Mouse (Mus musculus): ENCODE measurements around the gene Pink1.

The Pink1 gene

GRCm38 (mm10) chr4:138326077-138326695 is at the start of gene Pink1:
Pink1 (minus strand) TSS chr4:138326307.
- DNase-seq (ENCODE audit: extremely low spot score): peak; percentile 88

DNA sequence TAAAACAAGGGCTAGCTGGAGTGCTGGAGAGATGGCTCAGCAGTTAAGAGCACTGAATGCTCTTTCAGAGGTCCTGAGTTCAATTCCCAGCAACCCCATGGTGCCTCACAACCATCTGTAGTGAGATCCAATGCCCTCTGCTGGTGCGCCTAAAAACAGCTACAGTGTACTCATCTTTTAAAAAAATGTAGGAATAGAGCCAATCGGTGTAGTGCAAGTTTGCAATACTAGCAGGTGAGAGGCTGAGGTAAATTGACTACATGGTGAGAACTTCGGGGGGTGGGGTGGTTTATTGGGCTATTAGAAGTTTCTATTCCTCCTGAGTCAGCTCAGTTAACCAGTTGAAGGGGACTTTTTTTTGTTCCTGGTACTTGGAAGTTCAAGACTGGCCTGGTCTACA is 49.0 kb upstream of the Pink1 start:
- no peak for DNase-seq (ENCODE audit: extremely low spot score)

- no peak for DNase-seq (ENCODE audit: extremely low spot score)
Measured at GRCm38 (mm10) chr4:138370996-138371516, 44.9 kb upstream of the Pink1 start.

GRCm38 (mm10) chr4:138368498-138369260 is 42.6 kb upstream of the Pink1 start:
- no peak for DNase-seq (ENCODE audit: extremely low spot score)

GRCm38 (mm10) chr4:138367641-138368497 is 41.8 kb upstream of the Pink1 start, which contains the start of gene Cda:
Cda (minus strand) TSS chr4:138367992.
- peak; percentile 81 for DNase-seq (ENCODE audit: extremely low spot score)

GRCm38 (mm10) chr4:138366561-138366960 is 40.5 kb upstream of the Pink1 start:
- DNase-seq (ENCODE audit: extremely low spot score): no peak

DNA sequence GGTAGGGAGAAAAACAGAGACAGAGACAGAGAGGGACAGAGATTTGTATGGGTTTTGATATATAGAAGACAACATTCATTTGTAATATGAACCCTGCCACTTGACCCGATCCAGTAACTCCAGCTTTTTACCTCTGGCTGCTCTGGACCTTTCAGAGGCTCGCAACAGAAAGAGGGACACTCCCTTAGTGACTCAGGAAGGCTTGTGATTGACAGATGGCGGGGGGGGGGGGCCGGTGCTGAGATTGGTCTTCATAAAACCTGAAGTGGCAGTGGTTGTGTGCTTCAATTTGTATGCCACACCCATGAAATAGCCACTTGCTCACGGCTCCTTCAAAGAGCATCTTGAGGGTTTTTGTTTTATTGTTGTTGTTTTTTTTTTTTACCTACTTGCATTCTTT is 37.4 kb upstream of the Pink1 start:
- DNase-seq (ENCODE audit: extremely low spot score): no peak

- no peak for DNase-seq (ENCODE audit: extremely low spot score)
Measured at GRCm38 (mm10) chr4:138362883-138363282, 36.8 kb upstream of the Pink1 start.

GRCm38 (mm10) chr4:138361370-138361821 is 35.3 kb upstream of the Pink1 start:
- DNase-seq (ENCODE audit: extremely low spot score): no peak

DNA sequence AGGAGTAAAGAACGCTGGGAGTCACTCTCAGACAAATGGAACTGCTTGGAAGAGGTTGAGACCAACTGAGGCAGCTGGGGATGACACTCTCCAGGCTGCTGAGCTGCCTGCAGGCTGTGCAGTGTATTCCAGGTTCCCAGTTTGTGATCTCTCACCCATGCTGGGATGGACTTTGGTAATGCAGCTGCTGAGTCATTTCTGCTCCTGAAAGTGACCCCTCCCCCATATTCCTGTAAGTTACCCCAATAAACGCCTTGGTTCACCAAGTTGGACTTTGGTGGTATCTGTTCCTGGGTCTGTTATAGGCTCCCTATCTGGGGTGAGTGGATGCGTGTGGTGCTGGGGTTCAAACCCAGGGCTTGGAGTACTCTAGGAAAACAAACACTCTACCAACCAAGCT is 32.1 kb upstream of the Pink1 start:
- DNase-seq (ENCODE audit: extremely low spot score): no peak

DNA sequence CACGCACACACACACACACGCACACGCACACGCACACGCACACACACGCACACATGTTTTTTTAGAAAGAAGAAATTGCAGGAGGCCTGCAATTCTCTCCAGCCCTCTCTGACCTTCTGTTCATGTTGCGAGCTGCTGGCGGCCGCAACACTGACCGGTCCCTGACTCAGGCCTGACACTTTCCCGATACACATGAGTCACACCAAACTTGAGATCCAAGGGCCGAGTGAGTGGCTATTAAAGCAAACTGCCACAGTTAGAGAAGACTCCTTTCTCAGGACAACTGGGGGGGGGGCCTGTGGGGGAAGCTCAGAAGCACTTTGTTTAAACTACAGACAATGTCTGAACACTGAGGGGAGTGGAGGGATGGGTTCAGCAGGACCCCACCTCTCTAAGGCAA is 30.4 kb upstream of the Pink1 start:
- no peak for DNase-seq (ENCODE audit: extremely low spot score)

DNA sequence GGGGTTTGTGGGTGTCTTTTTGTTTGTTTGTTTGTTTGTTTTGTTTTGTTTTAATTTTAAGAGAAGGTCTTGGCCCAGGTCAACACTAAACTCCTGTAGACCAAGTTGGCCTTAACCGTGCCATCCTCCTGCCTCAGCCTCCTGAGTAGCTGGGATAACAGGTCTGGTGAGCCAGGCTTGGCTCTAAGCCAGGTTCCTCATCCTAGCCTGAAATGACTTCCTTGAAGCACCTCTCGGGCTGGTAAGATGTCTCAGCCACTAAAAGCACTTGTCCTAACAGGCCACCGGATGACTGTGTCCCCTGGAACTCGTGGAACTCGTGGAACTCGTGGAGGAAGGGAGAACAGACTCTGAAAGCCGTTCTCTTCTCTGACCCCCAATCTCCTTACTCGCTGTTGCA is 30.0 kb upstream of the Pink1 start:
- no peak for DNase-seq (ENCODE audit: extremely low spot score)

GRCm38 (mm10) chr4:138355496-138355895 is 29.4 kb upstream of the Pink1 start:
- DNase-seq (ENCODE audit: extremely low spot score): no peak

DNA sequence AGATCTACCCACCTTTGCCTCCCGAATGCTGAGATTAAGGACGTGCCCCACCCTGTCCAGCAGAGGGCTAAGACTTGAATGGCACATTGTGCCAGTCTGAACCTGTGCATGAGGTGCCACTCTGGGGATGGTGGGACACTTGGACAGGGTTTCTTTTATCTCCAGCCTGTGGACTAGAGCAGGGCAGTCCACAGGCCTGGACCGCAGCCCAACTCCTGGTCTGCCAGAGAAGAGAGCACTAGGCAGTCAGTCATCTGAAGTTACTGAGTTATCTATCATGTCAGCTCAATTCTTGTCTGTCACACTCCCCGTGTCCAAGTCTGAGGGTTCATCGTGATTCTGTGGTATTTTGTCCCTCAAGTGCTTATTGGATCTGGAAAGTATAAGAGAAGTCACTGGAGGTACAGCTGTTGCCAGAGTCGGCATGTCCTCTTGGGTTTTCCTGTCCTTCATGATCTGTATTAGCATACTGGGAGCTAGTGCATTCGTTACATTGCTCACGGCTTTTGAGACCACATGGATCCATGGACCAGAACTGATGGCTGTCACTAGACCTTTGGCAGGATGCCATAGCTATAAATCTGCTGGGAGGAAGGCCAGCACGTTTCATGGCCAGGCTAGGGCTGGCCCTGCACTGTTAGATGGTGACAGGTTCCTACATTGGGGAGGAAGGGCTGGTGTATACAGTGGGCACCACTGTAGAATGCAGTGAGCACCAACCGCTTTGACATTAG is 27.5 kb upstream of the Pink1 start:
- no peak for DNase-seq (ENCODE audit: extremely low spot score)

- no peak for DNase-seq (ENCODE audit: extremely low spot score)
Measured at GRCm38 (mm10) chr4:138352692-138353091, 26.6 kb upstream of the Pink1 start.

DNA sequence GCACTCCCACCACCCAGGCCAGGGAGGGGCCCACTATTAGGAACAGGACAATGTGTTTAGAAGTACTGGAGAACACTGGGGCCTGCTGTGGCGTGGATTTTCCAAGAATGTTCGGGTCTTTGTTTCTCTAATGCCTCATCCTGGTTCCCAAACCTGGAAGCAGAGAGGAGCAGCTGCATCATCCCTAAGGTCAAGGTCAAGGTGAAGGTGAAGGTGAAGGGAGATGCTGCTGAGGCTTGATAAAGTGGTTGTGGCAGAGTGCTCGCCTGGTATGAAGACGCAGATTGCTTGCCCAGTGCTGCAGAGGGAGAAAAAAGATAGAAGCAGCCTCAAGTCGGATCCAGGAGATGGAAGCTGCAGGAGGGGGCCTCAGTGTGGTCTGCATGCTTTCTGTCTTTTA is 25.7 kb upstream of the Pink1 start:
- DNase-seq (ENCODE audit: extremely low spot score): no peak

- no peak for DNase-seq (ENCODE audit: extremely low spot score)
Measured at GRCm38 (mm10) chr4:138348716-138349115, 22.6 kb upstream of the Pink1 start.

- no peak for DNase-seq (ENCODE audit: extremely low spot score)
Measured at GRCm38 (mm10) chr4:138347280-138347679, 21.2 kb upstream of the Pink1 start.

GRCm38 (mm10) chr4:138344891-138345545 is 18.9 kb upstream of the Pink1 start:
- no peak for DNase-seq (ENCODE audit: extremely low spot score)

- DNase-seq (ENCODE audit: extremely low spot score): no peak
Measured at GRCm38 (mm10) chr4:138343341-138343837, 17.3 kb upstream of the Pink1 start.

DNA sequence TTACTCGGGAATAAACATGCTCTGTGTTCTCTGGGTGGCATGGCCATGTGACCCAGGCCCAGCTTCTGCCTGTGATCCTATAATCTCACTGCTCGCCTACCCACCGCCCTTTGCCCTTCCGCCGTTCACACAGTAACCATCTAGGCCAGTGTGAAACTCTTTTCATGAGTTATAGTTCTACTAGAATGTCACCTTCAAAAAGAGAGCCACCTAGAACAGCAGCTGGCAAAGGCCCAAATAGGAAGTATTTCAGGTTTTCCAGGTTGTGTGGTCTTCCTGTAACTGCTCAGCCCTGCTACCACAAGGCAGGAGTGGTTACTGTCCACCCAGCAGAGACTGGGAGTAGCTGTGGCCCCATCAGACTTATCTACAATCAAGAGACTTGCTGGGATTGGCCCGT is 16.7 kb upstream of the Pink1 start:
- no peak for DNase-seq (ENCODE audit: extremely low spot score)
